Mouse (Mus musculus): Measurements from ENCODE around the gene Tspyl3. TPM values are rescaled to one million over a fixed set of nuclear protein-coding genes. Genes with fewer than 3 reads are reported as not detected.

Gene Tspyl3
- polyA plus RNA-seq, 1 experiment from 2014 or later, result 8.7 TPM

GRCm38 (mm10) chr2:153237891-153238290, 12.7 kb upstream of the Tspyl3 start:
- Histone ChIP-seq H3K9ac (ENCODE audit: low read length) (peak overlapping the region; percentile 40; the same call in 1 of the 2 replicates), H3K4me3 (ENCODE audit: low read length) (peak overlapping the region; percentile 16), H3K9me3 (ENCODE audit: control insufficient read depth, low read length) (no peaks in the 10 kb centered on the region), H3K27me3 (ENCODE audit: control insufficient read depth, insufficient read depth, low read depth, low read length) (no peaks in the 10 kb centered on the region), H3K27ac (ENCODE audit: low read length) (peak overlapping the region; percentile 87), H3K4me1 (replicated peaks; ENCODE audit: control insufficient read depth, insufficient read depth, low read length) (peaks cover 40% of the 10 kb centered on the region), H3K36me3 (ENCODE audit: control insufficient read depth, insufficient read depth, low read length) (peaks cover 15% of the 10 kb centered on the region), H3K4me2 (ENCODE audit: low read depth, low read length) (peak overlapping the region; percentile 88)
- no peak for ATAC-seq (ENCODE audit: low read depth)
- 61% methylated on average over 4 of the region's 4 CpGs for WGBS

- H3K36me3 ChIP-seq (ENCODE audit: control insufficient read depth, insufficient read depth, low read length), result peaks cover 19% of the 10 kb centered on the region
- no peaks in the 10 kb centered on the region for H3K27me3 ChIP-seq (ENCODE audit: control insufficient read depth, insufficient read depth, low read depth, low read length)
- 66% methylated on average over 4 of the region's 4 CpGs for WGBS
- no peak overlapping the region for H3K4me3 ChIP-seq (ENCODE audit: low read length)
- no peak overlapping the region for H3K4me2 ChIP-seq (ENCODE audit: low read depth, low read length)
- no peaks in the 10 kb centered on the region for H3K9me3 ChIP-seq (ENCODE audit: control insufficient read depth, low read length)
- no peak overlapping the region for H3K9ac ChIP-seq (ENCODE audit: low read length)
- peak overlapping the region; percentile 87 for H3K27ac ChIP-seq (ENCODE audit: low read length)
- peaks cover 38% of the 10 kb centered on the region for H3K4me1 ChIP-seq (replicated peaks; ENCODE audit: control insufficient read depth, insufficient read depth, low read length)
- ATAC-seq (ENCODE audit: low read depth), result no peak
These were observed 12.0 kb upstream of the Tspyl3 start for GRCm38 (mm10) chr2:153237193-153237592.

GRCm38 (mm10) chr2:153228523-153228922, 3.3 kb upstream of the Tspyl3 start:
- no peak overlapping the region for H3K4me3 ChIP-seq (ENCODE audit: low read length)
- H3K4me1 ChIP-seq (replicated peaks; ENCODE audit: control insufficient read depth, insufficient read depth, low read length), result peaks cover 11% of the 10 kb centered on the region
- H3K9ac ChIP-seq (ENCODE audit: low read length), result no peak overlapping the region
- H3K4me2 ChIP-seq (ENCODE audit: low read depth, low read length), result no peak overlapping the region
- no peaks in the 10 kb centered on the region for H3K9me3 ChIP-seq (ENCODE audit: control insufficient read depth, low read length)
- peaks cover 34% of the 10 kb centered on the region for H3K36me3 ChIP-seq (ENCODE audit: control insufficient read depth, insufficient read depth, low read length)
- 80% methylated on average over 5 of the region's 5 CpGs for WGBS
- ATAC-seq (ENCODE audit: low read depth), result no peak
- no peak overlapping the region for H3K27ac ChIP-seq (ENCODE audit: low read length)
- no peaks in the 10 kb centered on the region for H3K27me3 ChIP-seq (ENCODE audit: control insufficient read depth, insufficient read depth, low read depth, low read length)

GRCm38 (mm10) chr2:153227959-153228358, 2.7 kb upstream of the Tspyl3 start:
- WGBS, result 77% methylated on average over 4 of the region's 4 CpGs
- peaks cover 11% of the 10 kb centered on the region for H3K4me1 ChIP-seq (replicated peaks; ENCODE audit: control insufficient read depth, insufficient read depth, low read length)
- no peaks in the 10 kb centered on the region for H3K27me3 ChIP-seq (ENCODE audit: control insufficient read depth, insufficient read depth, low read depth, low read length)
- no peaks in the 10 kb centered on the region for H3K9me3 ChIP-seq (ENCODE audit: control insufficient read depth, low read length)
- H3K27ac ChIP-seq (ENCODE audit: low read length), result no peak overlapping the region
- no peak overlapping the region for H3K4me3 ChIP-seq (ENCODE audit: low read length)
- H3K9ac ChIP-seq (ENCODE audit: low read length), result no peak overlapping the region
- ATAC-seq (ENCODE audit: low read depth), result no peak
- peaks cover 30% of the 10 kb centered on the region for H3K36me3 ChIP-seq (ENCODE audit: control insufficient read depth, insufficient read depth, low read length)
- H3K4me2 ChIP-seq (ENCODE audit: low read depth, low read length), result no peak overlapping the region

- Histone ChIP-seq H3K36me3 (ENCODE audit: control insufficient read depth, insufficient read depth, low read length) (peaks cover 11% of the 10 kb centered on the region), H3K4me1 (replicated peaks; ENCODE audit: control insufficient read depth, insufficient read depth, low read length) (peaks cover 11% of the 10 kb centered on the region), H3K27me3 (ENCODE audit: control insufficient read depth, insufficient read depth, low read depth, low read length) (no peaks in the 10 kb centered on the region), H3K4me3 (ENCODE audit: low read length) (peak overlapping the region; percentile 61), H3K9me3 (ENCODE audit: control insufficient read depth, low read length) (no peaks in the 10 kb centered on the region), H3K27ac (ENCODE audit: low read length) (peak overlapping the region; percentile 47; the same call in 1 of the 2 replicates), H3K4me2 (ENCODE audit: low read depth, low read length) (peak overlapping the region; percentile 74), H3K9ac (ENCODE audit: low read length) (peak overlapping the region; percentile 79)
- ATAC-seq (ENCODE audit: low read depth), result no peak
- WGBS, result 4% methylated on average over 3 of the region's 3 CpGs
These were observed 333 bp upstream of the Tspyl3 start for GRCm38 (mm10) chr2:153225595-153225953.

- no peaks in the 10 kb centered on the region for H3K27me3 ChIP-seq (ENCODE audit: control insufficient read depth, insufficient read depth, low read depth, low read length)
- no peaks in the 10 kb centered on the region for H3K9me3 ChIP-seq (ENCODE audit: control insufficient read depth, low read length)
- H3K36me3 ChIP-seq (ENCODE audit: control insufficient read depth, insufficient read depth, low read length), result no peaks in the 10 kb centered on the region
- ATAC-seq (ENCODE audit: low read depth), result no peak
- 90% methylated on average over 2 of the region's 2 CpGs for WGBS
- no peak overlapping the region for H3K27ac ChIP-seq (ENCODE audit: low read length)
- H3K4me1 ChIP-seq (replicated peaks; ENCODE audit: control insufficient read depth, insufficient read depth, low read length), result peaks cover 11% of the 10 kb centered on the region
- H3K9ac ChIP-seq (ENCODE audit: low read length), result no peak overlapping the region
- H3K4me3 ChIP-seq (ENCODE audit: low read length), result no peak overlapping the region
- no peak overlapping the region for H3K4me2 ChIP-seq (ENCODE audit: low read depth, low read length)
These were observed 2.7 kb downstream of the Tspyl3 start for GRCm38 (mm10) chr2:153222566-153222965.

- Histone ChIP-seq H3K36me3 (ENCODE audit: control insufficient read depth, insufficient read depth, low read length) (no peaks in the 10 kb centered on the region), H3K27me3 (ENCODE audit: control insufficient read depth, insufficient read depth, low read depth, low read length) (no peaks in the 10 kb centered on the region), H3K4me3 (ENCODE audit: low read length) (no peak overlapping the region), H3K9ac (ENCODE audit: low read length) (no peak overlapping the region), H3K4me2 (ENCODE audit: low read depth, low read length) (no peak overlapping the region), H3K9me3 (ENCODE audit: control insufficient read depth, low read length) (no peaks in the 10 kb centered on the region), H3K27ac (ENCODE audit: low read length) (no peak overlapping the region), H3K4me1 (replicated peaks; ENCODE audit: control insufficient read depth, insufficient read depth, low read length) (peaks cover 11% of the 10 kb centered on the region)
- no peak for ATAC-seq (ENCODE audit: low read depth)
These were observed 3.1 kb downstream of the Tspyl3 start for GRCm38 (mm10) chr2:153222130-153222529.

- Histone ChIP-seq H3K27ac (ENCODE audit: low read length) (no peak overlapping the region), H3K9ac (ENCODE audit: low read length) (no peak overlapping the region), H3K4me1 (replicated peaks; ENCODE audit: control insufficient read depth, insufficient read depth, low read length) (peaks cover 11% of the 10 kb centered on the region), H3K36me3 (ENCODE audit: control insufficient read depth, insufficient read depth, low read length) (no peaks in the 10 kb centered on the region), H3K27me3 (ENCODE audit: control insufficient read depth, insufficient read depth, low read depth, low read length) (no peaks in the 10 kb centered on the region), H3K9me3 (ENCODE audit: control insufficient read depth, low read length) (no peaks in the 10 kb centered on the region), H3K4me2 (ENCODE audit: low read depth, low read length) (no peak overlapping the region), H3K4me3 (ENCODE audit: low read length) (no peak overlapping the region)
- ATAC-seq (ENCODE audit: low read depth), result no peak
- WGBS, result 70% methylated on average over 4 of the region's 4 CpGs
These were observed 3.6 kb downstream of the Tspyl3 start for GRCm38 (mm10) chr2:153221620-153222019.

- no peaks in the 10 kb centered on the region for H3K4me1 ChIP-seq (replicated peaks; ENCODE audit: control insufficient read depth, insufficient read depth, low read length)
- WGBS, result 70% methylated on average over 3 of the region's 3 CpGs
- H3K36me3 ChIP-seq (ENCODE audit: control insufficient read depth, insufficient read depth, low read length), result no peaks in the 10 kb centered on the region
- H3K27ac ChIP-seq (ENCODE audit: low read length), result no peak overlapping the region
- ATAC-seq (ENCODE audit: low read depth), result no peak
- no peaks in the 10 kb centered on the region for H3K9me3 ChIP-seq (ENCODE audit: control insufficient read depth, low read length)
- H3K4me2 ChIP-seq (ENCODE audit: low read depth, low read length), result no peak overlapping the region
- no peak overlapping the region for H3K4me3 ChIP-seq (ENCODE audit: low read length)
- no peak overlapping the region for H3K9ac ChIP-seq (ENCODE audit: low read length)
- no peaks in the 10 kb centered on the region for H3K27me3 ChIP-seq (ENCODE audit: control insufficient read depth, insufficient read depth, low read depth, low read length)
These were observed 6.7 kb downstream of the Tspyl3 start for GRCm38 (mm10) chr2:153218516-153218915.

- Histone ChIP-seq H3K4me3 (ENCODE audit: low read length) (no peak overlapping the region), H3K4me2 (ENCODE audit: low read depth, low read length) (no peak overlapping the region), H3K9ac (ENCODE audit: low read length) (no peak overlapping the region), H3K4me1 (replicated peaks; ENCODE audit: control insufficient read depth, insufficient read depth, low read length) (no peaks in the 10 kb centered on the region), H3K9me3 (ENCODE audit: control insufficient read depth, low read length) (no peaks in the 10 kb centered on the region), H3K36me3 (ENCODE audit: control insufficient read depth, insufficient read depth, low read length) (no peaks in the 10 kb centered on the region), H3K27ac (ENCODE audit: low read length) (no peak overlapping the region), H3K27me3 (ENCODE audit: control insufficient read depth, insufficient read depth, low read depth, low read length) (no peaks in the 10 kb centered on the region)
- no peak for ATAC-seq (ENCODE audit: low read depth)
- 82% methylated on average over 10 of the region's 10 CpGs for WGBS
These were observed 7.4 kb downstream of the Tspyl3 start for GRCm38 (mm10) chr2:153217826-153218340.
